Mouse (Mus musculus) liver, embryonic 14.5 days (tissue): ENCODE data around the gene Ush1g.

ENCODE experiments used
- CTCF ChIP-seq: IDR thresholded peaks from 2 replicates; pipeline ENCODE4 v1.5.1; 2016; ENCODE audit warnings: antibody characterized with exemption, low read depth, control low read depth
- EP300 ChIP-seq: IDR thresholded peaks from 2 replicates; pipeline ENCODE4 v1.6.1; 2016; ENCODE audit warnings: antibody characterized with exemption, low read depth

GRCm38 (mm10) chr11:115303167-115303566 lies 18.7 kb downstream of the Ush1g start:
- TF ChIP-seq CTCF = no peak
- no peak for TF ChIP-seq EP300
